Mouse (Mus musculus) thymus, adult 2 months (tissue): ENCODE measurements around the gene Cdca8.

Experiments
- CTCF ChIP-seq: fragments of 200-500 bp; IDR thresholded peaks from 2 replicates; pipeline ENCODE4 v1.5.1; 2012; ENCODE audit warnings: mild to moderate bottlenecking, control low read depth, low read length, moderate library complexity, borderline replicate concordance; ENCODE audit not compliant: control insufficient read depth, poor library complexity, insufficient read depth; ENCODE audit errors: extremely low read depth
- POLR2A ChIP-seq: fragments of 200-500 bp; IDR thresholded peaks from 2 replicates; pipeline ENCODE4 v1.6.1; 2012; ENCODE audit warnings: mild to moderate bottlenecking, low read length, control low read depth, moderate library complexity; ENCODE audit not compliant: control insufficient read depth, poor library complexity, insufficient read depth; ENCODE audit errors: extremely low read depth

- no peak for TF ChIP-seq POLR2A
- no peak for TF ChIP-seq CTCF
Measured at GRCm38 (mm10) chr4:124943781-124944180, 4.7 kb upstream of the Cdca8 start.
